Mouse (Mus musculus) T-cell, adult 2 months (primary cell): ENCODE data around the gene Acin1.

ENCODE experiments used
- DNase-seq: peaks from one replicate; pipeline ENCODE4 v3.0.0; 2022; ENCODE audit warnings: low spot score

Gene Acin1

GRCm38 (mm10) chr14:54607226-54607625, 79.5 kb downstream of the Acin1 start:
- DNase-seq, result no peak

- peak; percentile 57 for DNase-seq
These were observed 80.9 kb downstream of the Acin1 start, which contains the start of gene 4931414P19Rik for GRCm38 (mm10) chr14:54605752-54606321. Gene 4931414P19Rik, minus strand, starts transcription at chr14:54605993.

GRCm38 (mm10) chr14:54603686-54604085, 83.0 kb downstream of the Acin1 start:
- DNase-seq, result no peak

GRCm38 (mm10) chr14:54603038-54603654, 83.6 kb downstream of the Acin1 start:
- peak; percentile 96 for DNase-seq

GRCm38 (mm10) chr14:54602613-54603012, 84.1 kb downstream of the Acin1 start:
- DNase-seq, result no peak

- no peak for DNase-seq
These were observed 85.1 kb downstream of the Acin1 start for GRCm38 (mm10) chr14:54601601-54602000.

- DNase-seq, result no peak
These were observed 89.6 kb downstream of the Acin1 start for GRCm38 (mm10) chr14:54597084-54597483.

GRCm38 (mm10) chr14:54594631-54595414, 91.9 kb downstream of the Acin1 start:
- no peak for DNase-seq

- no peak for DNase-seq
These were observed 92.7 kb downstream of the Acin1 start for GRCm38 (mm10) chr14:54594055-54594454.

GRCm38 (mm10) chr14:54592319-54592934, 94.3 kb downstream of the Acin1 start:
- DNase-seq, result no peak
